Mouse (Mus musculus) cerebellum, adult (tissue): ENCODE measurements around the gene Cacna1c.

Experiments
- ATAC-seq: cut with Nextera tagmentation; 2 replicates; pipeline ENCODE4 v1.9.2; 2017; ENCODE audit warnings: mild to moderate bottlenecking, moderate library complexity, mixed read lengths; ENCODE audit not compliant: insufficient number of reproducible peaks, low FRiP score, low TSS enrichment

The Cacna1c gene

DNA sequence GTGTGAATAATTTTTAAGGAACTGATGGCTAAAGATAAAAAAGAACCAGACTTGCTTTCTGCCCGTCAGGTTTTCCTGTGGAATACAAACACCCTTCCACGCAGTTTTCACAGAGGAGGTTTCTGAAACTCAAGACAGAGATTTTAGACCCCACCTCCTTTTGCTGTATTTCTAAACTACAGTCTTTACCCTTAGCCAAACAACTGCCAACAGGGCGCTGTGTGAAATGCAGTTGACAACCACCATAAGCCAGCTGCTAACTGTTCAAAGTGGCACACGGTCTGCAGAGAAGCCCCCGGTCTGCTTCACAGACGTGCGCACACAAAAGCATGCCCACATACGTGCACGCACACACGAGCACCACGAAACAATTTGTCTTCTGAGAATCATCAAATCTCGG, 216.0 kb downstream of the Cacna1c start:
- ATAC-seq, result no peak

DNA sequence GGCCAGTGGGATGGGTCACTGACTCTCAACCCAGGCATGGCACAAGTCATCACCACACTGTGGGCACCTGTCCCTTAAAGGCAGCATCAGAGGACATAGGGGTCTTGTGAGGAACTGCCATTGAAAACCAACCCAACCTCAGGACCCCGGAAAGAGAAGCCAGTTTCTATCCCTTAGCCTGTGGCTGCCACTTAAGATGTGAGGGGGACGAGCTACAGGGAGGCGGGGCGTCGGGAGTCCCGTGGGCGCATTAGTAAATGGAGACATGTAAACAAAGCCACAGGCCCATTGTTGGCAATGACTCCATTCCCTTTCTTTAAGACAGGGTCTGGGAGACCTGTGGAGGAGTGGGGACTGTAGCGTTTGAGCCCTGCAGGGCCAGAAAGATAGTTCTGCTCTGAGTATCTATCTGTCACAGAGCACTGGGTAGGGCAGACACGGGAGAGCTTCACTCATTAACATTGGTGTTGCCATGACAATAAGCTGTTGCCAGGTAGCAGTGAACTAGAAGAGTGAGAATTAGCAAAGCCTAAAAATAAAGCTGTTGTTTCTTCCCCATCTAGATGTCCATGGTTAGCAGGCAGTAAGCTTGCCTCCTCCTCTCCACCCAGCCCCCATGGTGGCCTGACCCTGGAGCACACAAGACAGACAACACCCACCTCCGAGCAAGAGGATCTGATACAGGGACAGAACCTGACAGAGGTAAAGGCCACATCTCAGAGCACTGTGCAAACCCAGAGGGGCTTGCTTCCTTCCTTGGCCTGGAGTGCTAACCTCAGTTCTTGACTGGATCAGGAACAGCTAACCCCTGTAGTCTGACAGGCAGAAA, 218.6 kb downstream of the Cacna1c start:
- 0 out of 2 replicates have a peak, but pooled peaks have one; percentile 27 for ATAC-seq

DNA sequence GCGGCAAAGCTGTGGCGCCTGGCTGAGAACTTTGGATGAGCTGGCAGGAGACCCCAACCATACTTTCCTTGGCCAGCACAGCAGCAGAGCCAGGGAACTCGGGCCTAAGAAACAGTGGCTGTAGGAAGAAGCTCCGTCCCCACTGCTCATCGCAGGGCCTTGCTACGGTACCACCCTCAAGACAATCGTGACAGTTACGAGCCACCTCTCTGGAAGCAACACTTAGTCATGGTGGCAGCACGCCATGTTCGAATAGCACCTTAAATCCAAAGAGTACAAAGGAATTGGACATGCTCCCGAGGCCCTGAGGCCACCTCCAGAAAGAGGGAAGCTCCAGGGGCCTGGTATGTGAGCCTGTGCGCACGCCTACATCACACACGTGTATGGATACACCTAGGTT, 219.6 kb downstream of the Cacna1c start:
- ATAC-seq, result no peak

DNA sequence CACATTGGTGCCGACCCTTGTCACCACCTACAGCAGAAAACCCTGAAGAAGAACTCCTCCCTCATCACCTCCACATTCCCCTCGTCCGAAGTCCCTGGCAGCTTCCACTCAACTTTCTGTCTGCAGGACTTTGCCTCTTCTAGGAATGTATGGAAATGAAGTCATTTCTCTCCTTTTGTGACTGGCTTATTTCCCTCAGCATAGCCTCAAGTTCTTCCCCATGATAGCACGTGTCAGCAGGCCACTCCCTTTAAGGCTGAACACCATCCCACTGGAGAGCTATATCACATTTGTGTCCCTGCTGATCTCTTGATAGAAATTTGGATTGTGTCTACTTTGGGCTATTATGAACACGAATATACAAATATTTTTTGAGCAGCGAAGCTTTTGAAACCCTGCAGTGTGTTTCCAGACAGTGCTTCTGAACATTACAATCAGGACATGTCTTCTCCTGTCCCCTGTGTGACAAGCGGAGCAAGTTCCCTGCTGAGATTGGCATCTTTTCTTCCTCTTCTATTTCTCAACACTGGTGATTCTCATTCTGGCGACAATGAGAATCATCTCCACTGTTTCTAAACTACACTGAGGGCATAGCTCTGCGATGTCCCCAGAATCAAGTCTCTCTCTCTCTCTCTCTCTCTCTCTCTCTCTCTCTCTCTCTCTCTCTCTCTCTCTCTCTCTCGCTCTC, 224.2 kb downstream of the Cacna1c start:
- no peak for ATAC-seq

DNA sequence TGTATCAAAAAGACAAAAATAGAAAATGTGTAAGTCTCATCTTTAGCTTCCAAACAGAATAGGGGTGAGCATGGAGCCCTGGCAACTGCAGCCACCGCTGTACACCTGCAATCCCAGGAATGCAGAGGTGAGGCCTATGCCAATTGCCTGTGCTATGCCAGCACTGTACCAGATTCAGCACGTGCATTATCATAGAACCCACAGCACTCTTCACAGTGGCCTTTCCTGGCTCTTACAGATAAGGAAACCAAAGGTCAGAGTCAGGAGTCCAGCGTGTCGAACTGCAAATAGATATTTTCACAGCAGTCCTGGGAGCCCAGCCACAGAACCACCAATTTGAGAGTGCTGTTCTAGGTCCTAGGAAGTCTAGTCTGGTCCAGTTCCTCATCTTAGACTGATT, 227.4 kb downstream of the Cacna1c start:
- no peak for ATAC-seq

DNA sequence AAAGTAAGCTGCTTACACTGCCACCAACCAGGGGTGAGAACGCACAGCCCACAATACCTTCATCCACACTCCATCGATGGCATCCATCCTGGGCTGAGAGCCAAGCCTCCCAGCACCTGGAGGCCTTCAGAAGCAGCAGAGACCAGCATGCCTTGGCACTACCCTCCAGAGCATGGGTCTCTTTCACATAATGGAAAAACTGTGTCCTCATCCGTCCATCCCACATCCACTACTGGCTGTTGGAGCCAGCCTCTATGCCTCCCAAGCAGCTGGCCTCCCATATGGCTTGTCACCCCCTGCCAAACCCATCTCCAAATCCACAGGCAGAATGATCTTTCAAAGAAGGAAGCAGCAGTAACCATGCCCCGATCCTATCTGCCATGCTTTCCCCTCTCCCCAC, 229.3 kb downstream of the Cacna1c start:
- peak; percentile 43; the same call in 1 of the 2 replicates for ATAC-seq

DNA sequence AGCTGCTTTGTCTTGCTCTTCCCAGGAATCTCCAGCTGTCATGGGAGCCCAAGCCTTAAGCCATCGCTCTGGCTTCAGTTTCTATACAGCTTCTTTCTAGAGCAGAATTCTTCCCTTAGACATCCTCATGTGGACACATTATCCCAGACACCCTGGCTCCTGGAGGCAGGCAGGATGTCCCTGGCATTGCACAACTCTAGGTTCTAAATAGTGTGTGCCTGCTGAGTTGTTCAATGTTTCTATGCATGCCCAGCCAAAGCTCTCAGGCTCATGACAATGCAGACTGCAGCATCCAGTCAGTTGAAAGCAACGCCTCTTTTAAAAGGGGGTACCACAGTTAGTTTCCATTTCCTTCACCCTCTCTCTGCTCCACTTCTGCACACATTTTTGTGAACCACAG, 230.6 kb downstream of the Cacna1c start:
- ATAC-seq, result no peak

DNA sequence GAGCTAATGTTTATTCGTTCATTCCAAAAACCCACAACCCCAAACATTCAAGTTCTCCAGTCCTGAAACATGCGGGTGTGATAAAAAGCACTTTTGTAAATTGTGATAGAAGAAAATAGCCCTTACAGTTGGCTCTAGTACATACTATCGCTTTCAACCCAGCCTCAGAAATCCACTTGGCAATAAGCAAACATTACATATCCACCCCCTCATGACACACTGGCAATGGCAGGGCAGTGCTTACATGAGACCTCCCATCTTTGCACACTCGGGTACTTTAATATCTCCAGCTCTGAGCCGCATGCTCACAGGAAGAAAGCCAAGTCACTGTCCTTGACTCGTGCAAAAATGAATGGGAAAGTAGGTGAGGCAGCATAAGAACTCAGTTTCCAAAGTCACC, 232.4 kb downstream of the Cacna1c start:
- no peak for ATAC-seq

DNA sequence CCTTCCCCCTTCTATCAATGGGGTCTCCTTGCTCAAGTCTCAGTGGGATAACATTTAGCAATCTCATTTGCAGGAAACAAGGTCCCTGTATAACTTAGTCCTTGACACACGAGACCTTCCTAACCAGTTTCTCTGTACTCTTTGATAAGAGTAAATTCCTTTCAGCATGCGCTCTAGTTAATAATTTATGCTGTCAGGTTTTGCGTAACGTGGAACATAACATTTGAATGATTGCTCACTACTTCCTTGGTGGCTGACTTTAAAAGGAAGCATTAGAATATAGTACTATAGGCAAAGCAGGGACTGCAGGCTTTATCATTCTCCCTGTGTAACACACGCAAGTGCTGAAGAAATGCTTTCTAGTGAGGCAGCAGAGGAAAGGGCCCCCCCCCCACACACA, 232.9 kb downstream of the Cacna1c start:
- ATAC-seq, result no peak

DNA sequence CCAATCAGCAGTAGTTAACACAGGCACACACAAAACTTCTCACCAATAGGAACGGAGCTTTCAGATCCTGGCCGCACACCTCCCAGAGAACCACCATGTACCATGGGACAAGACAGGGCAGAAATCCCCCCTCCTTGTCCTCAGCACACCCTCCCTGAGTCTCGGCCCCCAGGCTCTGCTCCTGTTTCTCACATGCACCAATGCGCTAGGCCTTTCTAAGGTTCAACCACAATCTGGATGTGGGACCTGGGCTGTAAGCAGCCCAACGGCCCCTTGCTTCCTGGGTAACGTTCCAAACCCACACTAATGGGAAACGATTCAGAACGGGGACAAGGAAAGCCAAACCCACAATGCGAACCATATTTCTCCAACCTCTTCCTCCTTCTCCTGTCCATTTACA, 237.7 kb downstream of the Cacna1c start:
- ATAC-seq, result no peak

DNA sequence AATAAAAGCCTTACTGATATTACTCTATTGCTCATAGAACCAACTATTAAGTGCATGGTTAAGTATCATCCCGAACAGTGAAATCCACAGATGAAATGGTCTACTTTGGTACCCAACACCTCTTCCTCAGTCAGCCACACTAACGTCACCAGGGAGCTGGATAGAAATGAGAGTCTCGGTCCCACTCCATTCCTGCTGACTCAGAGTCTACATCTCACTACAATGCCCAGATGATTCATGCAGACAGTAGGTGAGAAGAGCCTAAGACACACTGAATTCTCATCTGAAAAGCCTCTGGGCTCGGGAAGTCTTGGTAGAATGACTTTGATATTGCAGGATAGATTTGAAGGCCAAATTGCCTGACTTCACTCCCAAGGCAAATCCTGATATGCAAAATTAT, 240.0 kb downstream of the Cacna1c start:
- ATAC-seq, result no peak

DNA sequence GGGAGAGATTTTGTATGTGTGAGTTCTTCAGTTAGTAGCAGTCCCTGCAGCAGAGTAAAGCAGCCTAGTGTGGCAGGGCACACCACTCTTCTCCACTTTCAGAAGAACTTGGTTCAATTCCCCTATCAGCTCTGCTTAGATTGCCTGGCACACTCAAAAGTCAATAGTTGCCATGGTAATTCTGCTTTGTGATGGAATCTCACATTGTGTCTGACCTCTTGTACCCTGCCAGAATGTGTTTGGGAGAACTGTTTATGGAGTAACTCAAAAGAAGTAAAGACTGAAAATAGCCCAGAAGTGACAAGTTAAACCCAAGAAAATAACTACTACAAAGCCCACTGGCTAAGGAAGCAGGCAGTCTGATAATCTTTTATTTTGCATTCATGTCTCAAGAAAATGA, 240.4 kb downstream of the Cacna1c start:
- no peak for ATAC-seq

DNA sequence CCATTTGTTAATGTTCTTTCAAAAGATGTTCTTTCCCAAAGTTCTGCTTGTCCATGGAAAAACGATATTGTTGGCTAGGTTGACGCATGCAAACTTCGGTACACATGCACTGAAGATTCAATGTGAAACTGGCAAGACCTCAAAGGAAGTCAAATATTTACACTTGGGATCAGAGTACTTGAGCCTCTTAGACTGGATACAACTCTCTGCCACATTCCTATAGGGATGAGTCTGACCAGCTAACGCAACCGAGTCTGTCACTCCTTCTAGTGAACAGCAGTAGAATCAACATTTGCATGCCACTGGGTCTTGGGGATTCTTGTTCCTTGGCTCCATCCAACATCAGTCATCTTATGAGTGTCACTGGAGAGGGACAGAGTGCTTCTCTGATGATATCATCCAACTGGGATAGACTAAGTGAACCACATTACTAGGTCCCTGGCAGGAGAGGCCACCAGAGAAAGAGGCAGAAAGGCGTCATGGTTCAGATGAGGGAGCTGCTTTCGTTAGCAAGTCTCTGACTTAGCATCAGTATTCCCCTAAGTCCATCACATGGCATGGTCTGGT, 241.1 kb downstream of the Cacna1c start:
- ATAC-seq, result no peak

DNA sequence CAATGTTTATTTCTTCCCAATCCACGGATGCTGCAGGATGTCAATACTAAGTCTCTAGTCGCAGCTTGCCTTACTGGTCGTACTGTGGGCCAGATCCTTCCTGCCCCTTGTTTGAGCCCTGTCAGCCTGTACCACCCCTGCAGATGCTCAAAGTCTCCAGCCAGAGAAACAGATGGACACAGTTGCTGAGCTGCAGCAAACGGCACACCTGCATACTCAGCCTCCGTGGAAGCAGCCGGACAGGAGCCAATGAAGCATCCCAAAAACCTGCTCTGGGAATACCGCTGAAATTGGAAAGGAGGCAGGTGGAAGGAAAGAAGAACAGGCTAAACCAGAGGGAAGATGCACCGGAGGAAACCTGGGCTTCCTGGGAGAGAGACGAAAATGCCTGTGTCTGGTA, 243.8 kb downstream of the Cacna1c start:
- ATAC-seq, result no peak

DNA sequence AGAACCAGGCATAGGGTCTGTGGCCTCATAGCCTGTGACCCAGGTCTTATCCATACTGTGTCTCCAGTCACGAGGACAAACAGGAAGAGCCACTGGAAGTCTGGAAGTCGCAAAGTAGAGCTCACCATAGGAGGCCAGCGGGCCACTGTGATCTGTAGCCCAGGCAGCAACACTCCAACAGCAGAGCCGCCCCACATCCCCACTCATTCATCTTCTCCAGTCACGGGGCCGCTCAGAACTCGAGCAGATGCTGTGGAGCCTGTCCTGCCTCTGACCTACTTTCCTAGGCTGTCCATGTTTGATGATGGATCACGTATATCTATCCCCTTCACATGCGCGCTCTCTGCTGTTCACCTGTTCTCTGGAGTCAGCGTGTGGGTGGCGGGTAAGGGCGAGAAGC, 246.0 kb downstream of the Cacna1c start:
- no peak for ATAC-seq

DNA sequence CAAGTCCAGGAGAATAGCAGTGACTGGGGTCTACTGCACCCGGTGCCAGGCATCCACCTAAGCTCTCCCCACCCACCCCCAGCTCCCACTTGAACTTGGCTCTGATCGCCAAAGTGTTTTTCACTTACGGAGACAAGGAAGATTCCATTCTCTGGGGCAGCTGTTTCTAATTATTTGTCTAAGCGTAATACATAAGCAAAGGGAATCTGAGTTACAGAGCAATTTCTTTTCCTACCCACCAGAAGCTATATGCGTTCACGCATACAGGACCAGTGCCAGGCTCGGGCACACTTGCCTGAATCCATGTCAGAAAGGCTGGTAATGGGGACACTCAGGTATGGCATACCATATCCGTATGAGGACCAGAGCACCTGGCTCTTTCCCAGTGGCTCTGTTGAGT, 248.9 kb downstream of the Cacna1c start:
- no peak for ATAC-seq

DNA sequence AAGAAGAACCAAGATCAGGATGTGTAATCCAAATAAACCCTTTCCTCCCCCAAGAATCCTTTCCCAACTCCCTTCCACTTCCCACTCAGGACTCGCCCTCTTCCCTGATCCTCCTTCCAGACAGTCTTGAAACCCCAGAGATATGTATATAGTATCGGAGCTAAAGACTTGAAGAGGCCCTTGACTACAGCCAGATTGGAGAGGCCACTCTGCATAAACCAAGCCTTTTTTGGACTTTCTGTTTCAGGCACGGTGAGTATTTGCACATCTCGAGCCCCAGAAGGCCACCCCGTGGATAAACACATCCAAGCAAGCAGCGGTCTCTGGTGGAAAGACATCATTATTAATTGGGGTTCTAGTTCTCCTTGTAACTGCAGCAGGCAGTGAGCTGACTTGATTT, 249.6 kb downstream of the Cacna1c start:
- ATAC-seq, result no peak

DNA sequence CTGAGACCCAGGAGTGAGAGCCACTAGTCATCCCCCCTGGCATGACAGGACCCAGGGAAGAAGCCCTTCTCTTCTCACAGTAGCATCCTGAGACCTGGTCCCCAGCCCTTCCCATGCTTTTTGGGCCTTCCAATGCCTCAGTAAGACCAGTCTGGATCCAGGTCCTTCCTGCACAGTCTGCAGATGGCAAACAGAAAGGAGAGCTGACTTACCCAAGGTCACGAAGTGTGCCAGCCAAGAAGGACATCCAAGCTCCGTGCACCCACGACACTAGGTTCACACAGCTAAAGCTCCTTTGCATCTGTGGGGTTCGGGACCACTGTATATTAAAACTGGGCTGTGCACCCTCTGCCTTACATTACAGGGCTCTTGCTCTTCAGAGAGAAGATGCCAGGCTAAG, 252.1 kb downstream of the Cacna1c start:
- no peak for ATAC-seq

DNA sequence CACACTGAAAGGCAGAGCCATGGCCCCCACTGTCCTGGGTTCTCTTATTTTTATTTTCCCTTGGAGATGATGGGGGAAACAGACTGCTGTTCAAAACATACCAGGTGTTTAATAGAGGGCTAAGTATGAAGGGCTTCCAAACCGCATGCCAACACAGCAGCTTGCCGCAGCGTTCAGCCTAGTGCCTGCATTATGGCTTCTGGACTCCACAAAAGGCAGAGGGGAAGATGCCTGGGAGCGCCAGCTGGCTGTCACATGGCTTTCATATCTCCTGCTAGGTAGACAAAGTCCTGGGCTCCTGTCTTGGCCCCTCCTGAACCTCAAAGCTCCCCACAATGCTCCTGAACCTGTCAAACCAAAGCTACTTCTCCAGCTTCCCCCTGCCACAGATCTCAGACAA, 254.4 kb downstream of the Cacna1c start:
- ATAC-seq, result no peak

DNA sequence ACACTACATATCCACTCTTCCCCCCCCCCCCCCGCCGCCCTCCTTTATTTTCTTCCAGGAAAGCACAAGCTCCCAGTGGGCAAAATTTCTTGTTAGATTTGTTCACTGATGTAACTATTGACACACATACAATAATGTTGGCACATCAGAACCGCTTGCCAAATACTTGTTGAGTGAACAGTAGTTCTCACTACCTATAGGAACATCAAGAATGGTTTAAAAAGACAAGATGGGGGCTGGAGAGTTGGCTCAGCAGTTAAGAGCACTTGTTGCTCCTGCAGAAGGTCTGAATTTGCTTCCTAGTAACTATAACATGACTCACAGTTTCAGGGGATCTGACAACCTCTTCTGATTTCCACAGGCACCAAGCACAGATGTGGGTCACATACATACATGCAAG, 255.2 kb downstream of the Cacna1c start:
- no peak for ATAC-seq

DNA sequence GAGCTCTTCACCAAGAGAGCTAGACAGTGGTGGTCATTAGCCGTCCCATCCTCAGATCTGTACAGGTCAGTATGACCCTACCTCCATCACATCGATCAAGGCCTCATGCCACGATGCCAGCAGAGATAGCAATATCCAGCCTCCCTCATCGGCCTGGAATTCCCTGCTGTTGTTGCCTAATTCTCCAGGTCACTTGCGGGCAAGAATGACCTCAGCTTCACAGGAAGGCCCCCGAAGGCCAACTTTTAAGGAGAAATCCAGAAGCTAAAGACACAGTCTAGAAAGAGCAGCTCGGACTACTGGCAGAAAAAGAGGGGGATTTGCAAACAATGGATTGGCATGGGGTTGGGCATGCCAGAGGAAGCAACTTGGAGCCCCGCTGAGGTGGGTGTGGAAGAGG, 256.6 kb downstream of the Cacna1c start:
- no peak for ATAC-seq
